Comparison of ENCODE assay signal across 8 mouse cellular contexts in genomic region chr7:19309278-19309883, GRCm38 (mm10). TPM values are rescaled to one million over a fixed set of nuclear protein-coding genes. Genes with fewer than 3 reads are reported as not detected.
DNase-seq lines count a peak whose midpoint lies in the region; ATAC-seq and TF ChIP-seq lines count a peak whose summit lies in the region.

No protein-coding gene starts in this region.

- TF ChIP-seq EP300 in stomach, postnatal 0 days (optimal IDR thresholded peaks at IDR 0.05) = no peak

- H3K79me3 ChIP-seq in C2C12 (ENCODE audit: low read depth) = no peaks in the 10 kb centered on the region

- no peaks in the 10 kb centered on the region for H3K9me3 ChIP-seq in forebrain, embryonic 15.5 days
- no peaks in the 10 kb centered on the region for H3K9me3 ChIP-seq in liver, embryonic 11.5 days (ENCODE audit: control insufficient read depth, low read length)
- H3K9me3 ChIP-seq in stomach, postnatal 0 days (ENCODE audit: control insufficient read depth, low read length) = no peaks in the 10 kb centered on the region

- TF ChIP-seq CTCF in C2C12 (IDR thresholded peaks at IDR 0.05; ENCODE audit: control insufficient read depth, insufficient read depth, insufficient read length) = no peak
- TF ChIP-seq CTCF in stomach, postnatal 0 days (IDR thresholded peaks at IDR 0.05; ENCODE audit: low read depth) = no peak

- H3K27ac ChIP-seq in forebrain, embryonic 15.5 days (replicated peaks) = no peak overlapping the region
- no peak overlapping the region for H3K27ac ChIP-seq in liver, embryonic 11.5 days (ENCODE audit: low read depth, low read length)
- no peak overlapping the region for H3K27ac ChIP-seq in stomach, postnatal 0 days (replicated peaks)

- H3K9ac ChIP-seq in forebrain, embryonic 15.5 days (replicated peaks) = 0 out of 2 replicates have a peak overlapping the region, but pooled peaks have one; percentile 16
- peak overlapping the region; percentile 51 for H3K9ac ChIP-seq in liver, embryonic 11.5 days (ENCODE audit: low read depth, low read length)
- peak overlapping the region; percentile 48 for H3K9ac ChIP-seq in stomach, postnatal 0 days (ENCODE audit: low read length)

- peak; percentile 61 for DNase-seq in cerebellum, adult 9-11 months
- DNase-seq in cerebellum, adult 8-10 months = no peak
- DNase-seq in liver, embryonic 11.5 days (ENCODE audit: low spot score) = no peak
- peak; percentile 26 for DNase-seq in stomach, postnatal 0 days (ENCODE audit: low spot score)
- DNase-seq in urinary bladder, postnatal 25 days (ENCODE audit: low spot score) = no peak
- DNase-seq in cerebellum, postnatal 14 days = no peak

- no peaks in the 10 kb centered on the region for H3K27me3 ChIP-seq in C2C12 (ENCODE audit: control insufficient read depth, insufficient read depth, insufficient read length)
- H3K27me3 ChIP-seq in forebrain, embryonic 15.5 days = peaks cover 42% of the 10 kb centered on the region
- H3K27me3 ChIP-seq in liver, embryonic 11.5 days (replicated peaks; ENCODE audit: control insufficient read depth, insufficient read depth, low read length) = peaks cover 48% of the 10 kb centered on the region
- H3K27me3 ChIP-seq in stomach, postnatal 0 days (ENCODE audit: control insufficient read depth, insufficient read depth, low read length) = no peaks in the 10 kb centered on the region; the same call in 1 of the 2 replicates

- peak overlapping the region; percentile 42 for H3K4me3 ChIP-seq in C2C12 (ENCODE audit: insufficient read depth, poor library complexity, severe bottlenecking)
- peak overlapping the region; percentile 65 for H3K4me3 ChIP-seq in forebrain, embryonic 15.5 days
- peak overlapping the region; percentile 69 for H3K4me3 ChIP-seq in liver, embryonic 11.5 days (ENCODE audit: low read depth, low read length)
- H3K4me3 ChIP-seq in stomach, postnatal 0 days (ENCODE audit: low read depth, low read length) = peak overlapping the region; percentile 60

- H3K36me3 ChIP-seq in C2C12 (ENCODE audit: control insufficient read depth, insufficient read depth) = no peaks in the 10 kb centered on the region
- H3K36me3 ChIP-seq in forebrain, embryonic 15.5 days = no peaks in the 10 kb centered on the region
- H3K36me3 ChIP-seq in liver, embryonic 11.5 days (ENCODE audit: control insufficient read depth, insufficient read depth, low read length) = no peaks in the 10 kb centered on the region
- H3K36me3 ChIP-seq in stomach, postnatal 0 days (ENCODE audit: control insufficient read depth, insufficient read depth, low read length) = no peaks in the 10 kb centered on the region

- peak overlapping the region; percentile 62 for H3ac ChIP-seq in C2C12 (ENCODE audit: control insufficient read depth, insufficient read length, low read depth)

- no peak for ATAC-seq in forebrain, embryonic 15.5 days (replicated peaks)
- ATAC-seq in liver, embryonic 11.5 days (replicated peaks; ENCODE audit: low FRiP score) = no peak
- no peak for ATAC-seq in stomach, postnatal 0 days (ENCODE audit: low FRiP score, low TSS enrichment)

- no peaks in the 10 kb centered on the region for H3K79me2 ChIP-seq in C2C12 (ENCODE audit: control insufficient read depth, insufficient read depth)

- H3K4me2 ChIP-seq in forebrain, embryonic 15.5 days (replicated peaks) = peak overlapping the region; percentile 99
- peak overlapping the region; percentile 100 for H3K4me2 ChIP-seq in liver, embryonic 11.5 days
- H3K4me2 ChIP-seq in stomach, postnatal 0 days (replicated peaks; ENCODE audit: low read depth) = peak overlapping the region; percentile 99

- 1% methylated on average over 48 of the region's 48 CpGs for WGBS in forebrain, embryonic 15.5 days
- under 1% methylated on average over 48 of the region's 48 CpGs for WGBS in liver, embryonic 11.5 days
- under 1% methylated on average over 48 of the region's 48 CpGs for WGBS in stomach, postnatal 0 days

- H3K4me1 ChIP-seq in forebrain, embryonic 15.5 days = peaks cover 32% of the 10 kb centered on the region
- H3K4me1 ChIP-seq in liver, embryonic 11.5 days (replicated peaks; ENCODE audit: control insufficient read depth, insufficient read depth, low read length) = peaks cover 12% of the 10 kb centered on the region
- peaks cover 8% of the 10 kb centered on the region; the same call in 1 of the 2 replicates for H3K4me1 ChIP-seq in stomach, postnatal 0 days (replicated peaks; ENCODE audit: control insufficient read depth, insufficient read depth)

TF ChIP-seq in C2C12, 6 proteins besides CTCF, POLR2A, EP300 and RAD21:
- no peak for TF ChIP-seq FOSL1 (IDR thresholded peaks at IDR 0.05; ENCODE audit: insufficient read depth, low read length, poor library complexity, severe bottlenecking)
- TF ChIP-seq MAX (IDR thresholded peaks at IDR 0.05) = no peak
- no peak for TF ChIP-seq CEBPB (IDR thresholded peaks at IDR 0.05; ENCODE audit: low read depth)
- no peak for TF ChIP-seq MYOD1 (IDR thresholded peaks at IDR 0.05; ENCODE audit: control insufficient read depth, insufficient read length, low read depth)
- no peak for TF ChIP-seq USF1 (IDR thresholded peaks at IDR 0.05; ENCODE audit: low read depth)
- no peak for TF ChIP-seq MYOG (IDR thresholded peaks at IDR 0.05; ENCODE audit: control insufficient read depth, extremely low read depth, insufficient read length)

RNA-seq across cellular contexts. Expression of gene Fosb, which starts 0.5 kb away (rescaled TPM):
- 1.4 TPM for polyA plus RNA-seq in C2C12 (2012; fragmentation: generic; extraction: Trizol)
- polyA plus RNA-seq in forebrain, embryonic 15.5 days (2015; fragmentation: Nextera tagmentation; extraction: Ambion mirVana) = 0.11 TPM in 2 replicates
- 0.07 TPM in 1 of 2 replicates, not detected in the other for polyA plus RNA-seq in liver, embryonic 11.5 days (2014; fragmentation: Nextera tagmentation; extraction: Ambion mirVana)
- polyA plus RNA-seq in stomach, postnatal 0 days (2015; fragmentation: Nextera tagmentation; extraction: Ambion mirVana) = 0.21 and 0.38 TPM in 2 replicates

RNA-seq across cellular contexts. Expression of gene Rtn2, which starts 27.0 kb away (rescaled TPM):
- polyA plus RNA-seq in C2C12 (2012; fragmentation: generic; extraction: Trizol) = 107 TPM
- 123 and 127 TPM in 2 replicates for polyA plus RNA-seq in forebrain, embryonic 15.5 days (2015; fragmentation: Nextera tagmentation; extraction: Ambion mirVana)
- polyA plus RNA-seq in liver, embryonic 11.5 days (2014; fragmentation: Nextera tagmentation; extraction: Ambion mirVana) = 8.2 and 11.1 TPM in 2 replicates
- 10.1 and 12.1 TPM in 2 replicates for polyA plus RNA-seq in stomach, postnatal 0 days (2015; fragmentation: Nextera tagmentation; extraction: Ambion mirVana)

RNA-seq across cellular contexts. Expression of gene Ppm1n, which starts 29.5 kb away (rescaled TPM):
- polyA plus RNA-seq in C2C12 (2012; fragmentation: generic; extraction: Trizol) = 0.05 TPM
- 0.19 and 0.31 TPM in 2 replicates for polyA plus RNA-seq in forebrain, embryonic 15.5 days (2015; fragmentation: Nextera tagmentation; extraction: Ambion mirVana)
- not detected in 2 replicates for polyA plus RNA-seq in liver, embryonic 11.5 days (2014; fragmentation: Nextera tagmentation; extraction: Ambion mirVana)
- polyA plus RNA-seq in stomach, postnatal 0 days (2015; fragmentation: Nextera tagmentation; extraction: Ambion mirVana) = 0.17 and 0.21 TPM in 2 replicates

RNA-seq across cellular contexts. Expression of gene Ercc1, which starts 35.2 kb away (rescaled TPM):
- polyA plus RNA-seq in C2C12 (2012; fragmentation: generic; extraction: Trizol) = 151 TPM
- polyA plus RNA-seq in forebrain, embryonic 15.5 days (2015; fragmentation: Nextera tagmentation; extraction: Ambion mirVana) = 94.6 and 95.4 TPM in 2 replicates
- polyA plus RNA-seq in liver, embryonic 11.5 days (2014; fragmentation: Nextera tagmentation; extraction: Ambion mirVana) = 46.4 and 46.8 TPM in 2 replicates
- polyA plus RNA-seq in stomach, postnatal 0 days (2015; fragmentation: Nextera tagmentation; extraction: Ambion mirVana) = 32.8 and 36.9 TPM in 2 replicates

RNA-seq across cellular contexts. Expression of gene Vasp, which starts 37.8 kb away (rescaled TPM):
- 145 TPM for polyA plus RNA-seq in C2C12 (2012; fragmentation: generic; extraction: Trizol)
- polyA plus RNA-seq in forebrain, embryonic 15.5 days (2015; fragmentation: Nextera tagmentation; extraction: Ambion mirVana) = 37.6 and 39.5 TPM in 2 replicates
- polyA plus RNA-seq in liver, embryonic 11.5 days (2014; fragmentation: Nextera tagmentation; extraction: Ambion mirVana) = 85.9 and 87.5 TPM in 2 replicates
- 108 and 120 TPM in 2 replicates for polyA plus RNA-seq in stomach, postnatal 0 days (2015; fragmentation: Nextera tagmentation; extraction: Ambion mirVana)

Comparison
In these comparisons a context has a peak if more than half of its experiments do, and no peak if none do; other contexts are left out.
1. DNase-seq: peak in cerebellum, adult 9-11 months (single experiment) and stomach, postnatal 0 days (single experiment); none in cerebellum, adult 8-10 months (single experiment), liver, embryonic 11.5 days (single experiment), urinary bladder, postnatal 25 days (single experiment) and cerebellum, postnatal 14 days (0 of 2).
2. Peak in every context shown above with its lines, with median percentiles within 50 percentile points of each other: H3K4me3 ChIP-seq, H3K4me2 ChIP-seq and H3K9ac ChIP-seq.